Mouse (Mus musculus) embryonic facial prominence, embryonic 14.5 days (tissue): ENCODE measurements around the gene Csk. TPM values are rescaled to one million over a fixed set of nuclear protein-coding genes. Genes with fewer than 3 reads are reported as not detected.
A peak's percentile ranks its signal among the peaks of the same experiment; 100 is the strongest.

ENCODE experiments used
- ATAC-seq: fragments of 200-750 bp; cut with Nextera tagmentation; 2 replicates; pipeline ENCODE4 v1.8.0; 2017; ENCODE audit warnings: low read depth, moderate number of reproducible peaks, moderate TSS enrichment
- DNase-seq: peaks from one replicate; pipeline ENCODE4 v3.0.0-alpha.2; 2015; ENCODE audit warnings: low spot score
- H3K27ac ChIP-seq: fragments of 300-500 bp; sonication (generic); replicated peaks from 2 replicates; pipeline ENCODE4 v1.5.1; 2014; ENCODE audit warnings: low read depth, mild to moderate bottlenecking, low read length, moderate library complexity
- H3K27me3 ChIP-seq: fragments of 300-500 bp; sonication (generic); replicated peaks from 2 replicates; pipeline ENCODE4 v1.6.1; 2014; ENCODE audit warnings: low read length; ENCODE audit not compliant: control insufficient read depth, insufficient read depth
- H3K36me3 ChIP-seq: fragments of 300-500 bp; sonication (generic); 2 replicates; pipeline ENCODE4 v1.6.1; 2014; ENCODE audit warnings: low read length, mixed read lengths; ENCODE audit not compliant: control insufficient read depth, insufficient read depth
- H3K4me1 ChIP-seq: fragments of 300-500 bp; sonication (generic); 2 replicates; pipeline ENCODE4 v1.6.1; 2014; ENCODE audit warnings: antibody characterized with exemption, low read length; ENCODE audit not compliant: control insufficient read depth, insufficient read depth
- H3K4me2 ChIP-seq: fragments of 300-500 bp; sonication (generic); 2 replicates; pipeline ENCODE4 v1.6.1; 2014; ENCODE audit warnings: low read depth, mild to moderate bottlenecking, low read length, moderate library complexity, mixed read lengths
- H3K4me3 ChIP-seq: fragments of 300-500 bp; sonication (generic); 2 replicates; pipeline ENCODE4 v1.5.1; 2014; ENCODE audit warnings: low read depth, mild to moderate bottlenecking, low read length
- H3K9ac ChIP-seq: fragments of 300-500 bp; sonication (generic); 2 replicates; pipeline ENCODE4 v1.6.1; 2014; ENCODE audit warnings: low read depth, mild to moderate bottlenecking, low read length, moderate library complexity, mixed read lengths
- H3K9me3 ChIP-seq: fragments of 300-500 bp; sonication (generic); 2 replicates; pipeline ENCODE4 v1.6.1; 2016; ENCODE audit warnings: low read length; ENCODE audit not compliant: control insufficient read depth
- WGBS: fragments of 180-500 bp; shearing (Covaris S2); extraction: QIAGEN DNeasy Blood & Tissue Kit; methylation state at CpG from one replicate; pipeline ENCODE4 v1.1.7; 2014; 5-methylcytosine and 5-hydroxymethylcytosine counted together
- polyA plus RNA-seq: library from polyadenylated mRNA; unstranded; fragments of >200 nt; fragmentation: Nextera tagmentation; extraction: Ambion mirVana; gene quantifications from 2 replicates; pipeline ENCODE4 v1.2.1, GENCODE M21; 2014

Csk gene
- polyA plus RNA-seq, 1 experiment from 2014 or later: 26.6 TPM

- DNase-seq: peak; percentile 88
- Histone ChIP-seq H3K4me2 (peak within 1 kb of the TSS; percentile 86), H3K36me3 (peaks cover 57% of the 10 kb centered on the region), H3K27ac (peak within 1 kb of the TSS; percentile 83), H3K9ac (peak within 1 kb of the TSS; percentile 76), H3K9me3 (no peaks in the 10 kb centered on the region), H3K4me1 (peaks cover 7% of the 10 kb centered on the region; the same call in 1 of the 2 replicates), H3K4me3 (peak within 1 kb of the TSS; percentile 80), H3K27me3 (no peaks in the 10 kb centered on the region)
- 0% methylated on average over 38 of the region's 58 CpGs for WGBS
- peak; percentile 91 for ATAC-seq
Observed at GRCm38 (mm10) chr9:57589224-57590126, 64.0 kb downstream of the Csk start, which contains the start of gene Ulk3. Gene Ulk3 (plus strand): TSS chr9:57589452.

DNA sequence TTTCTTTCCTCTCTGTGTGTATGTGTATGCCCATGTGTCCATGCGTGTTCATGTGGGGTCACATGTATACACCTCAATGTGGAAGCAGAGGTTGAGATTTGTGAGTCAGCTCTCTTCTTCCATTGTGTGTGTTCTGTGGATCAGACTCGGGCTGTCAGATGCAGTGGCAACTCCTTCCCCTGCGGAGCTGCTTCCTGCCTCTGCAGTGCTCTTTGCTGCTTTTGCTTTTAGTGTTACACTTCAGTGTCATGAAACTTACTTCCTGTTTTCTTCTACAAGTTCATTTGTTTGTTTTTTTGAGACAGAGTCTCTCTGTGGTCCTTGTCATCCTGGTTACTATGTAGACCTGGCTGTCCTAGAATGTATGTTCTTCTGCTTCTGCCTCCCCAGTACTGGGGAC is 68.4 kb downstream of the Csk start:
- 82% methylated on average over 3 of the region's 3 CpGs for WGBS
- ATAC-seq: no peak

GRCm38 (mm10) chr9:57577144-57577849 is 76.1 kb downstream of the Csk start:
- WGBS: 75% methylated on average over 5 of the region's 6 CpGs
- DNase-seq (no peak), ATAC-seq (no peak)
- no peaks in the 10 kb centered on the region for H3K27me3 ChIP-seq
- no peak overlapping the region for H3K4me2 ChIP-seq
- no peak overlapping the region for H3K9ac ChIP-seq
- no peaks in the 10 kb centered on the region for H3K4me1 ChIP-seq
- no peak overlapping the region for H3K4me3 ChIP-seq
- peaks cover 51% of the 10 kb centered on the region for H3K36me3 ChIP-seq
- H3K9me3 ChIP-seq: no peaks in the 10 kb centered on the region
- H3K27ac ChIP-seq: no peak overlapping the region

More for the DNA sequence above, 68.4 kb downstream of the Csk start:
- no peaks in the 10 kb centered on the region for H3K9me3 ChIP-seq
- DNase-seq: no peak
- no peak overlapping the region for H3K4me2 ChIP-seq
- H3K27ac ChIP-seq: no peak overlapping the region
- no peak overlapping the region for H3K4me3 ChIP-seq
- H3K9ac ChIP-seq: no peak overlapping the region
- peaks cover under 1% of the 10 kb centered on the region; the same call in 1 of the 2 replicates for H3K4me1 ChIP-seq
- H3K36me3 ChIP-seq: peaks cover 73% of the 10 kb centered on the region
- no peaks in the 10 kb centered on the region for H3K27me3 ChIP-seq

Other genes starting within 250 kb of the Csk start
- gene Ppcdc, start 213.5 kb downstream of the Csk start, polyA plus RNA-seq: 20.2 and 25.2 TPM in 2 replicates
- 10.9 and 14.5 TPM in 2 replicates for gene Scamp5, start 185.6 kb downstream of the Csk start, polyA plus RNA-seq
- gene Rpp25, start 149.6 kb downstream of the Csk start, polyA plus RNA-seq: 0.86 and 1.4 TPM in 2 replicates
- gene Cox5a, start 132.4 kb downstream of the Csk start, polyA plus RNA-seq: 479 and 555 TPM in 2 replicates
- 21.1 and 24.2 TPM in 2 replicates for gene Fam219b, start 116.1 kb downstream of the Csk start, polyA plus RNA-seq
- gene Mpi, start 100.9 kb downstream of the Csk start, polyA plus RNA-seq: 40.4 and 44.5 TPM in 2 replicates
- 79.4 and 81.4 TPM in 2 replicates for gene Scamp2, start 92.7 kb downstream of the Csk start, polyA plus RNA-seq
- gene Ulk3, start 64.2 kb downstream of the Csk start, polyA plus RNA-seq: 9.4 and 11.4 TPM in 2 replicates
- gene Cplx3, start 47.4 kb downstream of the Csk start, polyA plus RNA-seq: not detected in 2 replicates
- gene Lman1l, start 32.9 kb downstream of the Csk start, polyA plus RNA-seq: not detected in 2 replicates
- not detected in 2 replicates for gene Cyp1a2, start 30.1 kb upstream of the Csk start, polyA plus RNA-seq
- gene Cyp1a1, start 34.3 kb upstream of the Csk start, polyA plus RNA-seq: 0.08 TPM in 1 of 2 replicates, not detected in the other
- 22.1 and 25.0 TPM in 2 replicates for gene Edc3, start 54.9 kb upstream of the Csk start, polyA plus RNA-seq
- 54.7 and 59.6 TPM in 2 replicates for gene Clk3, start 112.2 kb upstream of the Csk start, polyA plus RNA-seq
- gene Arid3b, start 183.2 kb upstream of the Csk start, polyA plus RNA-seq: 3.8 and 4.1 TPM in 2 replicates